Mouse (Mus musculus) liver, postnatal 0 days (tissue): Measurements from ENCODE around the gene Fktn. TPM values are rescaled to one million over a fixed set of nuclear protein-coding genes. Genes with fewer than 3 reads are reported as not detected.

Experiments used
- ATAC-seq: fragments of 200-750 bp; cut with Nextera tagmentation; 2 replicates; pipeline ENCODE4 v1.8.0; 2017; ENCODE audit warnings: mild to moderate bottlenecking, moderate library complexity
- DNase-seq: peaks from one replicate; pipeline ENCODE4 v3.0.0-alpha.2; 2016
- H3K27ac ChIP-seq: fragments of 300-500 bp; sonication (generic); 2 replicates; pipeline ENCODE4 v1.5.1; 2014; ENCODE audit warnings: antibody characterized with exemption, moderate library complexity, mild to moderate bottlenecking, low read depth
- H3K27me3 ChIP-seq: fragments of 300-500 bp; sonication (generic); 2 replicates; pipeline ENCODE4 v1.6.1; 2014; ENCODE audit warnings: low read length, control low read depth, mixed read lengths; ENCODE audit not compliant: insufficient read depth
- H3K36me3 ChIP-seq: fragments of 300-500 bp; sonication (generic); replicated peaks from 2 replicates; pipeline ENCODE4 v1.6.1; 2014; ENCODE audit warnings: mild to moderate bottlenecking, control low read depth, low read length, moderate library complexity, mixed read lengths; ENCODE audit not compliant: insufficient read depth
- H3K4me1 ChIP-seq: fragments of 300-500 bp; sonication (generic); 2 replicates; pipeline ENCODE4 v1.6.1; 2014; ENCODE audit warnings: antibody characterized with exemption, mild to moderate bottlenecking, control low read depth; ENCODE audit not compliant: insufficient read depth
- H3K4me2 ChIP-seq: fragments of 300-500 bp; sonication (generic); 2 replicates; pipeline ENCODE4 v1.6.1; 2014; ENCODE audit warnings: low read depth, mild to moderate bottlenecking, low read length, moderate library complexity, mixed read lengths
- H3K4me3 ChIP-seq: fragments of 300-500 bp; sonication (generic); 2 replicates; pipeline ENCODE4 v1.5.1; 2014; ENCODE audit warnings: low read depth, low read length
- H3K9ac ChIP-seq: fragments of 300-500 bp; sonication (generic); replicated peaks from 2 replicates; pipeline ENCODE4 v1.6.1; 2014; ENCODE audit warnings: mild to moderate bottlenecking, moderate library complexity
- H3K9me3 ChIP-seq: fragments of 300-500 bp; sonication (generic); 2 replicates; pipeline ENCODE4 v1.6.1; 2016; ENCODE audit warnings: mild to moderate bottlenecking, control low read depth, low read length, mixed read lengths
- CTCF ChIP-seq: sonication (generic); IDR thresholded peaks from 2 replicates; pipeline ENCODE4 v1.5.1; 2016; ENCODE audit warnings: antibody characterized with exemption, low read depth
- EP300 ChIP-seq: IDR thresholded peaks from 2 replicates; pipeline ENCODE4 v1.6.1; 2016; ENCODE audit warnings: antibody characterized with exemption, low read depth, mild to moderate bottlenecking
- WGBS: fragments of 180-500 bp; shearing (Covaris S2); extraction: QIAGEN DNeasy Blood & Tissue Kit; methylation state at CpG from one replicate; pipeline ENCODE4 v1.1.7; 2014; ENCODE audit not compliant: insufficient replicate concordance; 5-methylcytosine and 5-hydroxymethylcytosine counted together
- polyA plus RNA-seq: library from polyadenylated mRNA; unstranded; fragments of >200 nt; fragmentation: Nextera tagmentation; extraction: Ambion mirVana; gene quantifications from 2 replicates; pipeline ENCODE4 v1.2.1, GENCODE M21; 2015

The Fktn gene
- polyA plus RNA-seq, 1 experiment from 2014 or later: 2.5 TPM

DNA sequence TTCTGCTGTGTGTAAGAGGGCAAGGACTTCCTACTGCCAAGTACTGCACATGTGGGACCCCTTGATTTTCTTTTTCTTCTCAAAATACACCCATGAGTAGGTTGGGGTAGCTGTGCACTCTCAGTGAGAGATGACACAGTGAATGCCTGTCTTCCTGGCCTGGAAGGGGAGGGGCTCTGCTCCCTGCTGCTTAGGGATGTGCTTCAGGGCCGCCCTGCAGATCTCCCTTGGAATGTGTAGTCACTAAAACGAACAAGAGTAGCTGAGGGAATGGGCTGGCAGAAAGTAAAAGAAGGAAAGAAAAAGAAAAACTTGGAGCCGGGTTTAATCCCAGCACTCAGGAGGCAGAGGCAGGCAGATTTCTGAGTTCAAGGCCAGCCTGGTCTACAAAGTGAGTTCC is 48.7 kb downstream of the Fktn start:
- Histone ChIP-seq H3K27me3 (no peaks in the 10 kb centered on the region), H3K9me3 (no peaks in the 10 kb centered on the region), H3K36me3 (no peaks in the 10 kb centered on the region; the same call in 1 of the 2 replicates), H3K4me3 (no peak overlapping the region), H3K9ac (no peak overlapping the region), H3K27ac (no peak overlapping the region), H3K4me2 (no peak overlapping the region), H3K4me1 (no peaks in the 10 kb centered on the region)
- TF ChIP-seq EP300: no peak
- TF ChIP-seq CTCF: no peak
- ATAC-seq: no peak
- no peak for DNase-seq
- WGBS: 64% methylated on average over 3 of the region's 3 CpGs

- H3K4me1 ChIP-seq: no peaks in the 10 kb centered on the region
- no peak for DNase-seq
- ATAC-seq: no peak
- no peak overlapping the region for H3K4me3 ChIP-seq
- 0 out of 2 replicates have a peak, but pooled peaks cover 3% of the 10 kb centered on the region for H3K27me3 ChIP-seq
- WGBS: 49% methylated on average over 6 of the region's 6 CpGs
- H3K9me3 ChIP-seq: no peaks in the 10 kb centered on the region
- H3K27ac ChIP-seq: no peak overlapping the region
- H3K36me3 ChIP-seq: no peaks in the 10 kb centered on the region
- TF ChIP-seq CTCF: no peak
- no peak for TF ChIP-seq EP300
- no peak overlapping the region for H3K9ac ChIP-seq
- no peak overlapping the region for H3K4me2 ChIP-seq
These were observed 57.3 kb downstream of the Fktn start for GRCm38 (mm10) chr4:53770958-53771735.

DNA sequence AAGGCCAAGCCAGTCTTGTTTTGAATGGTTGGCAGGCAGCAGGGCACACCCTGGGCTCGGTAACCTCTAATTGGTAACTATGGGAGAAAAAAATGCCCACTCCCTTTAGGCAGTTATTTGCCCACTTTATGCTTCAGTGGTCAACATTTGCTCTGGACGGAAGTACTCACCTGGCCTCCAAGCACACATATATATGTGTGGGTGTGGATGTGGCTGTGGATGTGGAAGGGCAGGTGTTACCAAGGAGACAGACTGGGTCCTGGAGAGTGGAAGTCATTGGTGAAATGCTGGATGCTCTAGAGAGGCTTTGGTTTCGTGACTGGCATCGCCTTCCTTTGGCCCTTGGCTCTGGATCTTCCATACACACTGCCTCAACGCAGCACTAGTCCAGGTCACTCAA is 58.2 kb downstream of the Fktn start:
- DNase-seq (no peak), ATAC-seq (no peak)
- H3K27ac ChIP-seq: no peak overlapping the region
- H3K9ac ChIP-seq: no peak overlapping the region
- 0 out of 2 replicates have a peak, but pooled peaks cover 5% of the 10 kb centered on the region for H3K27me3 ChIP-seq
- TF ChIP-seq CTCF: no peak
- no peak for TF ChIP-seq EP300
- H3K9me3 ChIP-seq: no peaks in the 10 kb centered on the region
- no peaks in the 10 kb centered on the region for H3K4me1 ChIP-seq
- H3K4me3 ChIP-seq: no peak overlapping the region
- H3K36me3 ChIP-seq: no peaks in the 10 kb centered on the region
- H3K4me2 ChIP-seq: no peak overlapping the region
- 85% methylated on average over 5 of the region's 5 CpGs for WGBS

GRCm38 (mm10) chr4:53773911-53774310 is 60.1 kb downstream of the Fktn start:
- ATAC-seq (no peak), DNase-seq (no peak)
- no peak for TF ChIP-seq EP300
- H3K27me3 ChIP-seq: 0 out of 2 replicates have a peak, but pooled peaks cover 5% of the 10 kb centered on the region
- H3K9me3 ChIP-seq: no peaks in the 10 kb centered on the region
- no peak overlapping the region for H3K4me2 ChIP-seq
- H3K27ac ChIP-seq: no peak overlapping the region
- no peak overlapping the region for H3K4me3 ChIP-seq
- no peak overlapping the region for H3K9ac ChIP-seq
- H3K36me3 ChIP-seq: no peaks in the 10 kb centered on the region
- no peaks in the 10 kb centered on the region for H3K4me1 ChIP-seq
- 68% methylated on average over 6 of the region's 6 CpGs for WGBS

DNA sequence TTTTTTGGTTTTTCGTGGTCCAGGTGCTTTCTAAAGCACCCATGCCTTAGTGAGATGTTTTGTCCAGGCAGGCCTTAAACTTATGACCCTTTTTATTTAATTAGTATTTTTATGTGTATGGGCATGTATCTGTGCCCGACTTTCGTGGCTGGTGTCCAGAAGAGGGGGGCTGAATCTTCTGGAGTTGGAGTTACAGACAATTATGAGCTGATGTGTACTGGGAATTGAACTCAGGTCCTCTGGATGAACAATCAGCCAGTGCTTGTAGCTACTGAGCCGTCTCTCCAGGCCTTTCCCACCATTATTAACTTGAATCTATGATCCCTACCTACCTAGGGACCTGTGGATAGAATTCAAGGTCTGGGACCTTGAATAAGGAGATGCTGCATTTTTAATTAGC is 67.6 kb downstream of the Fktn start:
- DNase-seq (no peak), ATAC-seq (no peak)
- Histone ChIP-seq H3K27ac (no peak overlapping the region), H3K27me3 (no peaks in the 10 kb centered on the region), H3K4me3 (no peak overlapping the region), H3K9ac (no peak overlapping the region), H3K36me3 (no peaks in the 10 kb centered on the region), H3K4me1 (peaks cover 10% of the 10 kb centered on the region; the same call in 1 of the 2 replicates), H3K4me2 (no peak overlapping the region), H3K9me3 (no peaks in the 10 kb centered on the region)
- TF ChIP-seq CTCF (no peak), EP300 (no peak)
- 57% methylated on average over 4 of the region's 4 CpGs for WGBS

DNA sequence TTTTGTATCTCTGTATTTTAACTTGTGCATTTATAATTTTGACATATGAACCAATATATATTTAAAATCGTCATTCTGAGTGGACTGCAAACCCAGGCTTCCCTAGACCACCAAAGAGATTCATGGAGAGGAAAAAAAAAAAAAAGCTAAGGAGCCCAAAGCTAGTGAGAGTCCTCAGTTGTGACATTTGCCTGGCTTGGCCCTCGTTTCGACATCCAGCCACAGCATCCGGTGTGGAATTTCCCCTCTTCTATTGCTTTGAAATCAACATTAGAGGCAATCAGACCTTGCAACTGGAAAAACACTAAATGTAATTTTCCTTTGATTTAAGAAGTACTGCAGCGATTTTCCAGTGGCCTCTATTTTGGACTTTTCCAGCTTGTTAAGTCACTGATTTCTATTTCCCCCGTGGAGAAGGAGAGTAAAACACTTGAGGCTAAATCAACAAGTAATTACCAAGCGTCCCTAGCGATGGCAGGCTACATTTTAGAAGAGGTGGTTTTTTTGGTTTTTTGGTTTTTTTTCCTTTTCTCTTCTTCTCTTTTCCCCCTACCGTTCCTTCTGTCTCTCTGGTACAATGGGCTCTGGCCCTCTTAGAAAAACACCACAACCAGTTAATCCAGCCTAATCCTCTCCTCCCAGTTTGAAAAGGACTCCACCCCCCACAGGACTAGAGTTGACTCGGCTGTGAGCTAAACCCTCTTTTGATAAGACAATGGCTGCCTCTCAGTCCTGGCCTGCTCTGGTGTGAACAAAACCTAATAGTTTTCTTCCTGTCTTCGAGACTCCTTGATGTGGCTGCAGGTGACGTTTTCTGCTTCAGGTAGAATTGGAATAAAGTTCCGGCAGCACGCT is 68.6 kb downstream of the Fktn start:
- H3K27ac ChIP-seq: no peak overlapping the region
- peaks cover 10% of the 10 kb centered on the region; the same call in 1 of the 2 replicates for H3K4me1 ChIP-seq
- no peaks in the 10 kb centered on the region for H3K9me3 ChIP-seq
- H3K4me3 ChIP-seq: no peak overlapping the region
- no peaks in the 10 kb centered on the region for H3K36me3 ChIP-seq
- no peak overlapping the region for H3K9ac ChIP-seq
- H3K27me3 ChIP-seq: no peaks in the 10 kb centered on the region
- no peak for DNase-seq
- TF ChIP-seq EP300: no peak
- no peak for TF ChIP-seq CTCF
- H3K4me2 ChIP-seq: no peak overlapping the region
- 32% methylated on average over 14 of the region's 14 CpGs for WGBS
- ATAC-seq: no peak
